Mouse (Mus musculus) spleen, adult 2 months (tissue): ENCODE measurements around the gene Card14. TPM values are rescaled to one million over a fixed set of nuclear protein-coding genes. Genes with fewer than 3 reads are reported as not detected.

Experiments
- DNase-seq, 2 experiments: peaks; one replicate each; pipeline versions ENCODE4 v3.0.0 to v3.0.0-alpha.2; 2012 to 2021; ENCODE audit warnings: low spot score in 2 of 2, low read depth in 1 of 2
- H3K27ac ChIP-seq: fragments of 200-500 bp; 2 replicates; pipeline ENCODE4 v1.5.1; 2012; ENCODE audit warnings: low read length, inconsistent platforms; ENCODE audit not compliant: insufficient read depth
- H3K27me3 ChIP-seq: fragments of 200-500 bp; 2 replicates; pipeline ENCODE4 v1.6.1; 2012; ENCODE audit warnings: mild to moderate bottlenecking, moderate library complexity, low read length, inconsistent platforms; ENCODE audit not compliant: control insufficient read depth, insufficient read depth
- H3K36me3 ChIP-seq: fragments of 200-500 bp; 2 replicates; pipeline ENCODE4 v1.6.1; 2012; ENCODE audit warnings: mild to moderate bottlenecking, low read length, inconsistent platforms; ENCODE audit not compliant: control insufficient read depth, insufficient read depth
- H3K4me1 ChIP-seq: fragments of 200-500 bp; 2 replicates; pipeline ENCODE4 v1.6.1; 2011; ENCODE audit warnings: inconsistent platforms; ENCODE audit not compliant: control insufficient read depth, insufficient read depth, insufficient read length
- H3K4me3 ChIP-seq: fragments of 200-500 bp; 2 replicates; pipeline ENCODE4 v1.5.1; 2011; ENCODE audit warnings: mild to moderate bottlenecking, inconsistent platforms; ENCODE audit not compliant: insufficient read depth, insufficient read length; ENCODE audit errors: extremely low read depth
- CTCF ChIP-seq: fragments of 200-500 bp; IDR thresholded peaks from 2 replicates; pipeline ENCODE4 v1.5.1; 2011; ENCODE audit warnings: mild to moderate bottlenecking, inconsistent platforms; ENCODE audit not compliant: insufficient read depth, insufficient read length, insufficient replicate concordance; ENCODE audit errors: extremely low read depth
- POLR2A ChIP-seq: fragments of 200-500 bp; IDR thresholded peaks from 2 replicates; pipeline ENCODE4 v1.6.1; 2011; ENCODE audit warnings: low read depth, low read length, inconsistent platforms
- WGBS: fragments of 180-500 bp; shearing (Covaris S2); methylation state at CpG from one replicate; pipeline ENCODE4 v1.1.7; 2018; 5-methylcytosine and 5-hydroxymethylcytosine counted together
- polyA plus RNA-seq: library from polyadenylated mRNA; depleted of rRNA; stranded (reverse); fragments of >200 nt; gene quantifications from 2 replicates; pipeline ENCODE4 v1.2.3, GENCODE M21; 2012

Gene Card14
- polyA plus RNA-seq, 1 experiment = 0.02 TPM

GRCm38 (mm10) chr11:119300986-119301385, 6.6 kb upstream of the Card14 start:
- no peak for DNase-seq
- no peaks in the 10 kb centered on the region for H3K27me3 ChIP-seq
- 27% methylated on average over 2 of the region's 2 CpGs for WGBS
- no peak for TF ChIP-seq POLR2A
- no peak for TF ChIP-seq CTCF
- no peak overlapping the region for H3K4me3 ChIP-seq
- H3K4me1 ChIP-seq = peaks cover 6% of the 10 kb centered on the region; the same call in 1 of the 2 replicates
- peaks cover 8% of the 10 kb centered on the region for H3K36me3 ChIP-seq
- H3K27ac ChIP-seq = no peak overlapping the region

GRCm38 (mm10) chr11:119304904-119305712, 2.5 kb upstream of the Card14 start:
- Histone ChIP-seq H3K4me3 (no peak overlapping the region), H3K27ac (no peak overlapping the region), H3K27me3 (no peaks in the 10 kb centered on the region), H3K36me3 (no peaks in the 10 kb centered on the region), H3K4me1 (no peaks in the 10 kb centered on the region; the same call in 1 of the 2 replicates)
- WGBS = 54% methylated on average over 16 of the region's 16 CpGs
- TF ChIP-seq CTCF (peak; percentile 48; the same call in 1 of the 2 replicates), POLR2A (no peak)
- peak; percentile 37 to 41 for DNase-seq

DNA sequence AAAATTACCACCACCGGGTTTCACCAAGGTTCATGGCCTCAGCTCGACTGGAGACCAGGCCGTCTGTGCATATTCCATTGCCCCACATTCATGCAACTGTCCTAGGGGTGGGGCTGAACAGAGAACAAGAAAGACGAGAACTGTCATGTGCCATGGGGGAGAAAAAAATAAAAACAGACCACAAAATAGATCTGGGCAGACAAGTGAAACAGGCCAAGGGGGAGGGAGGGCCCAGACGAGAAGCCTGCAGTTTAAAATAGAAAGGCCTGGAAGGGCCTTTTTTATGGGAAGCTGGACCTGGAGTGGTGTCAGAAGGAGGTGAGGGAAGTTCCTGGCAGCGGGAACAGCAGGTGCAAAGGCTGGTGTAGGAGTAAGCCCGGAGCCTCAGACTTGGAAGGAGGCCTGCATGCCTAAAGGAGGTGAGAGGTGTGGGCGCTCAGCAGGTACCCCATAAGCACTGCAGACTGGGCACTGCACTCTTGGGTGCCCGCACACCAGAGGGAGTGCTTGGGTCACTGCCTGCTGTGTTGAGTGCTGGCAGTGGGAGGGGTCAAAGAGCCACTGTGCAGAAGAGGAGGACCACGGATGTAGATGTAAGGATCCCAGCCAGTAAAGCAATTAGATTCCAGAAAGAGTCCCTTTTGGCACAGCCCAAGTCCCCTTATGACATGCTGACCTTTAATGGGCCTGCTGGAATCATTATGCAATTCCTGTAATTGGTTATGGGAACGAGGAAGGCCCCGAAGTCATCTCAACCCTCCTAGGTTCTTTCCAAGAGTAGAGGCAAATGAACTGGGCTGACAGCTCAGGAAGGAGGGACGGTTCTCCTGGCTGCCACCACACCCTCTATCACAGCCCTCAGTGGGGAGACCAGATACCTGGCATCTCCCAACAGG, 558 bp upstream of the Card14 start:
- 66% methylated on average over 13 of the region's 13 CpGs for WGBS
- Histone ChIP-seq H3K27me3 (peaks cover under 1% of the 10 kb centered on the region; the same call in 1 of the 2 replicates), H3K4me3 (no peak overlapping the region), H3K4me1 (no peaks in the 10 kb centered on the region), H3K36me3 (no peaks in the 10 kb centered on the region), H3K27ac (no peak overlapping the region)
- DNase-seq = no peak
- TF ChIP-seq CTCF = no peak
- TF ChIP-seq POLR2A = no peak

DNA sequence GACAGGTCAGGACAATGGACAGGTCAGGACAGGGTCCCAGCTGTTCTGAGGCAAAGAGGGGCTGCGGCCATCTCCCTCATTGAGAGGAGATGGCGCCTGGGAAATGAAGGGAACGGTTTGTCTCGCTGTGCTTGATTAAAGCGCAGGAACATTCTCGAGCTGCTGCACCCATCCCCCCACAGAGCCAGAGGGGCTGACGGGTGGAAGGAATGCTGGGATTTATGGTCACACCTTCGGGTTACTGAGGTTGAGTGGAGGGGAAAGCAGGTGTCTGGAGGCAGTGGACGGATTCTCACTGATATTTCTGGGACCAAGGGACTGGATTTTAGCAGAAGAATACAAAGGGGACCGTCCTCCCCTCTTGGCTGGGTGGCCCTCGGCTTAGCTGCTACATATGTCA, 348 bp downstream of the Card14 start:
- Histone ChIP-seq H3K36me3 (no peaks in the 10 kb centered on the region), H3K27me3 (peaks cover 2% of the 10 kb centered on the region; the same call in 1 of the 2 replicates), H3K27ac (no peak overlapping the region), H3K4me3 (no peak overlapping the region), H3K4me1 (no peaks in the 10 kb centered on the region)
- 53% methylated on average over 11 of the region's 11 CpGs for WGBS
- DNase-seq = no peak
- TF ChIP-seq CTCF (no peak), POLR2A (no peak)

DNA sequence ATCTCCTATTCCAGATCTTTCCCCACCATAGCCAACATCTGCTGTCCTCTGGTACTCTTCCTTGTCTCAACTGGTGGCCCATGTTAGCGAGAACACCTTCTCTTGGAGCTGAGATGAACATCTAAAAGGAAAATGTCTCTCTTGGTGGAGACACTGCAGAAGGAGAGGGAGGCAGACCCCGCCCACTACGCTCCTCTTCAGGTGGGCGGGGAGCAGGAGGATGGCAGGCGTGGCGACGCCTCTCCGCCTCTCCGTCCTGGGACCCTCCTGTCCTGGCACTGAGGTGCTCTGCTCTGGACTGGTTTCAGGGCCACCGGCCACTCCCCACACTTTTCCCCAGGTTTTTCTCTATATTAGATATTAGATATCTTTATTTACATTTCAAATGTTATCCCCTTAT, 3.1 kb downstream of the Card14 start:
- Histone ChIP-seq H3K4me1 (no peaks in the 10 kb centered on the region), H3K27me3 (peaks cover 2% of the 10 kb centered on the region; the same call in 1 of the 2 replicates), H3K36me3 (no peaks in the 10 kb centered on the region), H3K27ac (no peak overlapping the region), H3K4me3 (no peak overlapping the region)
- no peak for TF ChIP-seq POLR2A
- TF ChIP-seq CTCF = no peak
- WGBS = 25% methylated on average over 10 of the region's 10 CpGs
- no peak for DNase-seq

DNA sequence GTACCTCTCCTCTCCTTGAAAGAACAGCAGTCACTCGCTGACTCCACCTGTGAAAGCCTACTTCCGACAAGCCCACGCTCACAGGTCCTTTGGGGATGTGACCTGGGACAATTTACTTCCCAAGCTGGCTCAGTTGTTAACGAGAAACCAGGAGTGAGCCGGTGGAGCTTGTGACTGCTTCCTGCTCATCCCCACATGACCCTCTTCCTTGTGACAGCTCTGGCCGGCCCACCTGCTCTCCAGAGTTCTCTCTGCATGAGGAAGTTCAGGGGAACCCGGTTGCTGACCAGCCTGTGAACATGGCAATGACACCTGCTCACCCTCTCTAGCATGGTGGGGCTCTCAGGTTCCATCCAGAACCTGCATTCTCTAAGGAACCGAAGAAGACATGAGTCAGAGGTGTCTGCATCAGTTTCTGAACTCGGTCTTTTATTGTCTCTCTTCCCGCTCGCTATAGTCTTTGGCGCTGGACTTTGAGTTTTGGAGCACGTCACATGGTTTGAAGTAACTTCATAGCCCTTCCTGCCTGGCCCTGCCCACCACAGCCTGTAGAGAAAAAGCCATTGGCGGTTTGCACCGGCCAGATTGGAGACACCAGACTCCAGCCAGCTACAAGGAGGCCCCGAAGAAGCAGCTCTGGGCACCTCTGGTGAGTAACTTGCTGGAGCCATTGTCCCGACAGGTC, 6.8 kb downstream of the Card14 start:
- H3K27me3 ChIP-seq = peaks cover 2% of the 10 kb centered on the region; the same call in 1 of the 2 replicates
- TF ChIP-seq CTCF (no peak), POLR2A (no peak)
- no peak overlapping the region for H3K27ac ChIP-seq
- DNase-seq = no peak
- no peak overlapping the region for H3K4me3 ChIP-seq
- no peaks in the 10 kb centered on the region for H3K4me1 ChIP-seq
- no peaks in the 10 kb centered on the region for H3K36me3 ChIP-seq
- WGBS = 65% methylated on average over 17 of the region's 17 CpGs
